Mouse (Mus musculus): ENCODE data around the gene Slc6a2.

Gene Slc6a2

DNA sequence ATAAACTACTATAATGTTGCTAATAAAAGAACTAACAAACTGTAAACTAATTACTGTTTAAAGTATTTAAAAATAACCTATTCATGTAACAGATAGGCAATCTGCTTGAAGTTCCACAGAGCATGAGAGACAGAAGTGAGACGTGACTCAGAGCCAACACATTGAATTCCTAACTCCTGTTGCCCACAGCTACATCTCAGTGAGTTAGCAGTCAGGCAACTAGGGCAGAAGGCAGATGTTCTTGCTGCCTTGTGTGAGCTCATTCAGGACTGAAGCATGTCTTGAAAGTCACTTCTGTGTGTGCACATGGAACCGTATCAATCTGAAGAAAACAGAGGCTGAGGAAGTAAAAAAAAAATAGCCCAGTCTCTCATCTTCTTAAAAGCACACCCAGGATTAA lies 80.4 kb downstream of the Slc6a2 start:
- no peak for DNase-seq

DNA sequence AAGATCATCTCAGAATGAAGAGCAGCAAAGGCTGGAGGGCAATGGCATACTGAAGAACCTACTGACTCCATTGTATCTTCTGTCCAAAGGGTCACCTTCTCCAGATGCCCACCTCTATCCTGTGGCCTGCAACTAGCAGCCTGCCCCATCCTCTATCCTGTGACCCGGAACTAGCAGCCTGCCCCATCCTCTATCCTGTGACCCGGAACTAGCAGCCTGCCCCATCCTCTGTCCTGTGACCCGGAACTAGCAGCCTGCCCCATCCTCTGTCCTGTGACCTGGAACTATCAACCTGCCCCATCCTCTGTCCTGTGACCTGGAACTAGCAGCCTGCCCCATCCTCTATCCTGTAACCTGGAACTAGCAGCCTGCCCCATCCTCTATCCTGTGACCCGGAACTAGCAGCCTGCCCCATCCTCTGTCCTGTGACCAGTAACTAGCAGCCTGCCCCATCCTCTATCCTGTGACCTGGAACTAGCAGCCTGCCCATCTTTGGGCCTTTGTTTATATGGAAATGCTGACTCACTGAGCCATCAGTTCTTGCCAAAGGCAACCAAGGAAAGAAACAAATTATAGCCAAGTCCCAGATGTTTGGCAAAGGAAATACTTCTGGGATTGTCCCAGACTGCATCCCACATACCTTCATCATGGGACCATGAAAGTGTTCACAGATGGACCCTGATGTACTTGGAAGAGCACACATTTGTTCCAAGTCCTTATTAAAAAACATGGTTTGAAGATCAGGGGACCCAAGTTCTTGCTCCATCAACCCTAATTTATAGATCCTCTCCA lies 81.1 kb downstream of the Slc6a2 start:
- no peak for DNase-seq

DNA sequence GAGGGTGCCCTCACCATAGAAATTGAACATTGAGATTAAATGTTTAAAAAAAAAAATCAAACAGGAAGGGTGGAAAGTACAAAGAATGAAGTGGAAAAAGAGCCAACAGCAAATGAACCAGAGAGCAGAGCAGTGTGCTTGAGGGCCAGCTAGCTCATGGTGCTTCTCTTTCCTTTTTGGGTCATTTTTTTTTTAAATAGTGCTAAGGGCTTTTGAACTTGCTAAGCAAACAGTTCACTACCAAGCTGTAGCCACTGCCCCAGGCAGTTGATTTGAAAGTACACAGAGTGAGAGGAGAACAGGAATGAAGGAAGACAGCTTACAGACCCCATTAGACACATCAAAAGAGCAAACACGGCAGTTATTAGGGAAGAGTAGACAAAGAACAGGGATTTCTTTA lies 83.2 kb downstream of the Slc6a2 start:
- DNase-seq: no peak

DNA sequence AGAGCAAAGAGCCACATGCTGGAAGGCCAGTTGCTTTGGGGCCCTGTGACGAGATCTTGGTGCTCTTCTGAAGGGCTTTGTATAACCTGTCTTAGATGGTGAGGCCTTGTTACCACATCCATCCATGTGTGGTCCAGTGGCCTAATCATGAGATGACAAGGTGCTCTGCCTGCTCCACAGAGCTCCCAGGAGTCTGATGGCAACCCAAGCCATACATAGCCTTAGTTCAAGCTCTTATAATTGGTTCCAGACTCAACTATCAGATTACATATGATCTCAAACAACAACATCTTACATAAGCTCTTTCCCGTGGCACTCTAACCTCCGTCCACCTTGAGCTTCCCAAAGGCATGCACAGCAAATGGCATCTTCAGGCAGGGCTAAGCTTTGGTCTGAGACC lies 88.2 kb downstream of the Slc6a2 start, which contains the start of gene Ces1a:
Ces1a (minus strand) TSS at position 101 of the 400 bp plus-strand sequence.
- no peak for DNase-seq

DNA sequence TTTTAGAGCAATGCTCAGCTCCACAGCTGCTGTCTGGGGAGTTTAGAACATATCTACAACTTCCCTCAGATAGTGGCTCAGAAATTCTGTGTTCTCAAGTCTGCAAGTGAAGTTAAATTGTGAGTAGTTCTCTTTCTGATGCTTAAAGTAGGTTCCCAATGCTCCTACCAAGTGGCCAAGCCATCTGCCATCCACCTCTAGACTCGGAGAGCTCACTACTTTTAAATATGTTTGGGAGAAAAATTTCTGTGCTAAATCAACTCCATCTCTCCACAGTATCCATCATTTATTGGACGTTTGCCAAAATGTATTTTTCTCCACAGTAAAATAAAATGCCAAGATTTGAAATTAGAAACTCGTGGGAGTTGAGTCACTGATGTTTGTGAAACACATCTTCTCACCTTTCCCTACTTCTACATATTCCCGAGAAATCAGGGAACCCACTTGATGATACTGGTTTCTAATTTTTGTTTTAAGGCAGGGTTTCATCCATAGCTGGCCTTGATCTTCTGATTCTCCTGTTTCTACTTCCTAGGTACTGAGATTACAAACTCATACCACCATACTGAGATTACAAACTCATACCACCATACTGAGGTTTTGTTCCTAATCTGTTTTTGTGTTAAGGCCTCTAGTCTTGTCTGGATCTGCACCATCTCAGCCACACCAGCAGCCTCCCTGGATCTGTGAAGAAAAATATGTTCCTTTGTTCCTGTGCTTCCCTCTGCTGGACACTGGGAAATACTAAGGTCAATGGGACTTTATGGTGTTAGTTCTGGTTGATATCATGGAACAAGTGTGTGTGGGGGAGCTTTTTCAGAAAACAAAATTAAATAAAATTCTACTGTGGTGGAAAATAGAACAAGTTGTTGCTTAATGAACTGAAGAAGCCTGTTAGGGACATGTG lies 88.9 kb downstream of the Slc6a2 start:
- no peak for DNase-seq
